Mouse (Mus musculus): ENCODE data around the gene Clec16a. TPM values are rescaled to one million over a fixed set of nuclear protein-coding genes. Genes with fewer than 3 reads are reported as not detected.
A peak's percentile ranks its signal among the peaks of the same experiment; 100 is the strongest.

Gene Clec16a
- polyA plus RNA-seq, 1 experiment = 15.7 TPM

- H3K4me1 ChIP-seq (ENCODE audit: control insufficient read depth, insufficient read depth, low read length) = 0 out of 2 replicates have a peak, but pooled peaks cover 4% of the 10 kb centered on the region
- no peaks in the 10 kb centered on the region for H3K27me3 ChIP-seq (replicated peaks; ENCODE audit: control insufficient read depth, insufficient read depth, low read length)
- no peak overlapping the region for H3K4me3 ChIP-seq (ENCODE audit: insufficient read depth, low read depth, low read length)
- no peak overlapping the region for H3K27ac ChIP-seq (ENCODE audit: insufficient read depth, low read depth, low read length)
- no peak for DNase-seq
- 41% methylated on average over 3 of the region's 3 CpGs for WGBS
- TF ChIP-seq POLR2A (IDR thresholded peaks at IDR 0.05; ENCODE audit: low read depth, low read length) (no peak), CTCF (conservative IDR thresholded peaks at IDR 0.05; ENCODE audit: insufficient read depth, insufficient read length, low read depth, low read length) (no peak)
- no peaks in the 10 kb centered on the region for H3K36me3 ChIP-seq (ENCODE audit: control insufficient read depth, insufficient read depth, low read length)
These were observed 1.7 kb downstream of the Clec16a start for GRCm38 (mm10) chr16:10546865-10547264.

- H3K4me1 ChIP-seq (ENCODE audit: control insufficient read depth, insufficient read depth, low read length) = 0 out of 2 replicates have a peak, but pooled peaks cover 9% of the 10 kb centered on the region
- WGBS = 62% methylated on average over 3 of the region's 3 CpGs
- H3K36me3 ChIP-seq (ENCODE audit: control insufficient read depth, insufficient read depth, low read length) = no peaks in the 10 kb centered on the region
- DNase-seq = no peak
- TF ChIP-seq CTCF (conservative IDR thresholded peaks at IDR 0.05; ENCODE audit: insufficient read depth, insufficient read length, low read depth, low read length) (no peak), POLR2A (IDR thresholded peaks at IDR 0.05; ENCODE audit: low read depth, low read length) (no peak)
- no peak overlapping the region for H3K4me3 ChIP-seq (ENCODE audit: insufficient read depth, low read depth, low read length)
- H3K27me3 ChIP-seq (replicated peaks; ENCODE audit: control insufficient read depth, insufficient read depth, low read length) = no peaks in the 10 kb centered on the region
- no peak overlapping the region for H3K27ac ChIP-seq (ENCODE audit: insufficient read depth, low read depth, low read length)
These were observed 3.8 kb downstream of the Clec16a start for GRCm38 (mm10) chr16:10548938-10549337.

GRCm38 (mm10) chr16:10549600-10549999 lies 4.5 kb downstream of the Clec16a start:
- 81% methylated on average over 2 of the region's 2 CpGs for WGBS
- no peak overlapping the region for H3K27ac ChIP-seq (ENCODE audit: insufficient read depth, low read depth, low read length)
- H3K4me1 ChIP-seq (ENCODE audit: control insufficient read depth, insufficient read depth, low read length) = 0 out of 2 replicates have a peak, but pooled peaks cover 9% of the 10 kb centered on the region
- DNase-seq = no peak
- no peaks in the 10 kb centered on the region for H3K27me3 ChIP-seq (replicated peaks; ENCODE audit: control insufficient read depth, insufficient read depth, low read length)
- no peaks in the 10 kb centered on the region for H3K36me3 ChIP-seq (ENCODE audit: control insufficient read depth, insufficient read depth, low read length)
- TF ChIP-seq CTCF (conservative IDR thresholded peaks at IDR 0.05; ENCODE audit: insufficient read depth, insufficient read length, low read depth, low read length) = no peak
- TF ChIP-seq POLR2A (IDR thresholded peaks at IDR 0.05; ENCODE audit: low read depth, low read length) = no peak
- H3K4me3 ChIP-seq (ENCODE audit: insufficient read depth, low read depth, low read length) = no peak overlapping the region

GRCm38 (mm10) chr16:10551592-10551991 lies 6.5 kb downstream of the Clec16a start:
- Histone ChIP-seq H3K27me3 (replicated peaks; ENCODE audit: control insufficient read depth, insufficient read depth, low read length) (no peaks in the 10 kb centered on the region), H3K27ac (ENCODE audit: insufficient read depth, low read depth, low read length) (no peak overlapping the region), H3K4me3 (ENCODE audit: insufficient read depth, low read depth, low read length) (no peak overlapping the region), H3K36me3 (ENCODE audit: control insufficient read depth, insufficient read depth, low read length) (no peaks in the 10 kb centered on the region), H3K4me1 (ENCODE audit: control insufficient read depth, insufficient read depth, low read length) (0 out of 2 replicates have a peak, but pooled peaks cover 5% of the 10 kb centered on the region)
- TF ChIP-seq POLR2A (IDR thresholded peaks at IDR 0.05; ENCODE audit: low read depth, low read length) (no peak), CTCF (conservative IDR thresholded peaks at IDR 0.05; ENCODE audit: insufficient read depth, insufficient read length, low read depth, low read length) (no peak)
- WGBS = 68% methylated on average over 4 of the region's 4 CpGs
- no peak for DNase-seq

- H3K27ac ChIP-seq (ENCODE audit: insufficient read depth, low read depth, low read length) = no peak overlapping the region
- H3K4me3 ChIP-seq (ENCODE audit: insufficient read depth, low read depth, low read length) = no peak overlapping the region
- H3K4me1 ChIP-seq (ENCODE audit: control insufficient read depth, insufficient read depth, low read length) = peaks cover 10% of the 10 kb centered on the region; the same call in 1 of the 2 replicates
- TF ChIP-seq CTCF (conservative IDR thresholded peaks at IDR 0.05; ENCODE audit: insufficient read depth, insufficient read length, low read depth, low read length) (no peak), POLR2A (IDR thresholded peaks at IDR 0.05; ENCODE audit: low read depth, low read length) (no peak)
- H3K36me3 ChIP-seq (ENCODE audit: control insufficient read depth, insufficient read depth, low read length) = no peaks in the 10 kb centered on the region
- DNase-seq = no peak
- WGBS = 86% methylated on average over 2 of the region's 2 CpGs
- no peaks in the 10 kb centered on the region for H3K27me3 ChIP-seq (replicated peaks; ENCODE audit: control insufficient read depth, insufficient read depth, low read length)
These were observed 8.7 kb downstream of the Clec16a start for GRCm38 (mm10) chr16:10553858-10554257.

- no peaks in the 10 kb centered on the region for H3K27me3 ChIP-seq (replicated peaks; ENCODE audit: control insufficient read depth, insufficient read depth, low read length)
- H3K4me1 ChIP-seq (ENCODE audit: control insufficient read depth, insufficient read depth, low read length) = peaks cover 5% of the 10 kb centered on the region; the same call in 1 of the 2 replicates
- DNase-seq = no peak
- H3K4me3 ChIP-seq (ENCODE audit: insufficient read depth, low read depth, low read length) = no peak overlapping the region
- H3K27ac ChIP-seq (ENCODE audit: insufficient read depth, low read depth, low read length) = no peak overlapping the region
- TF ChIP-seq POLR2A (IDR thresholded peaks at IDR 0.05; ENCODE audit: low read depth, low read length) (no peak), CTCF (conservative IDR thresholded peaks at IDR 0.05; ENCODE audit: insufficient read depth, insufficient read length, low read depth, low read length) (no peak)
- 73% methylated on average over 8 of the region's 8 CpGs for WGBS
- H3K36me3 ChIP-seq (ENCODE audit: control insufficient read depth, insufficient read depth, low read length) = peaks cover 3% of the 10 kb centered on the region
These were observed 14.9 kb downstream of the Clec16a start for GRCm38 (mm10) chr16:10559991-10560390.

GRCm38 (mm10) chr16:10565278-10565885 lies 20.2 kb downstream of the Clec16a start:
- Histone ChIP-seq H3K4me1 (ENCODE audit: control insufficient read depth, insufficient read depth, low read length) (no peaks in the 10 kb centered on the region), H3K27me3 (replicated peaks; ENCODE audit: control insufficient read depth, insufficient read depth, low read length) (no peaks in the 10 kb centered on the region), H3K36me3 (ENCODE audit: control insufficient read depth, insufficient read depth, low read length) (peaks cover 2% of the 10 kb centered on the region), H3K27ac (ENCODE audit: insufficient read depth, low read depth, low read length) (no peak overlapping the region), H3K4me3 (ENCODE audit: insufficient read depth, low read depth, low read length) (no peak overlapping the region)
- TF ChIP-seq CTCF (conservative IDR thresholded peaks at IDR 0.05; ENCODE audit: insufficient read depth, insufficient read length, low read depth, low read length) = peak; percentile 95
- TF ChIP-seq POLR2A (IDR thresholded peaks at IDR 0.05; ENCODE audit: low read depth, low read length) = no peak
- 45% methylated on average over 4 of the region's 4 CpGs for WGBS
- DNase-seq = peak; percentile 56

All from kidney, adult 2 months (tissue).